Mouse (Mus musculus) heart, adult 9 months (tissue): ENCODE measurements around the gene Ctsw.
A peak's percentile ranks its signal among the peaks of the same experiment; 100 is the strongest.
"Not testable (repeated sequence)": the region's sequence is repeated elsewhere in the genome, so short reads cannot be mapped to it uniquely, and the experiment has no call there.

Experiments used
- DNase-seq, 2 experiments: peaks; one replicate each; pipeline ENCODE4 v3.0.0; 2022; ENCODE audit warnings: low spot score in 2 of 2

Gene Ctsw

GRCm38 (mm10) chr19:5468374-5468773 is at the start of gene Ctsw:
TSS of gene Ctsw (minus strand) at chr19:5468507.
- no peak for DNase-seq

- DNase-seq, result no peak
Observed at GRCm38 (mm10) chr19:5516906-5517505, 48.7 kb upstream of the Ctsw start.

GRCm38 (mm10) chr19:5515840-5516777 is 47.8 kb upstream of the Ctsw start:
- no peak for DNase-seq

- no peak for DNase-seq
Observed at GRCm38 (mm10) chr19:5513005-5513349, 44.7 kb upstream of the Ctsw start.

GRCm38 (mm10) chr19:5512091-5513004 is 44.0 kb upstream of the Ctsw start:
- DNase-seq, result no peak

GRCm38 (mm10) chr19:5511074-5511632 is 42.8 kb upstream of the Ctsw start:
- peak in 1 of 2 experiments; percentile 15 for DNase-seq

GRCm38 (mm10) chr19:5510031-5511026 is 42.0 kb upstream of the Ctsw start, which contains the start of gene Snx32:
TSS of gene Snx32 (minus strand) at chr19:5510538.
- peak; percentile 99 for DNase-seq

- no peak for DNase-seq
Observed at GRCm38 (mm10) chr19:5503687-5504086, 35.4 kb upstream of the Ctsw start, which contains the start of gene 1700020D05Rik. TSS of gene 1700020D05Rik (minus strand) at chr19:5503787.

GRCm38 (mm10) chr19:5500330-5500875 is 32.1 kb upstream of the Ctsw start:
- DNase-seq, result no peak

GRCm38 (mm10) chr19:5496052-5496370 is 27.7 kb upstream of the Ctsw start:
- DNase-seq, result no peak

- DNase-seq, result no peak
Observed at GRCm38 (mm10) chr19:5495353-5496051, 27.2 kb upstream of the Ctsw start.

GRCm38 (mm10) chr19:5494314-5494713 is 26.0 kb upstream of the Ctsw start:
- no peak for DNase-seq

GRCm38 (mm10) chr19:5493301-5493721 is 25.0 kb upstream of the Ctsw start:
- DNase-seq, result not testable (repeated sequence)

- DNase-seq, result no peak
Observed at GRCm38 (mm10) chr19:5492641-5493040, 24.3 kb upstream of the Ctsw start.

GRCm38 (mm10) chr19:5490898-5491708 is 22.8 kb upstream of the Ctsw start:
- peak; percentile 92 to 93 for DNase-seq

- peak; percentile 96 to 97 for DNase-seq
Observed at GRCm38 (mm10) chr19:5490313-5490897, 22.1 kb upstream of the Ctsw start, which contains the start of gene Cfl1. TSS of gene Cfl1 (plus strand) at chr19:5490455.

- DNase-seq, result not testable (repeated sequence)
Observed at GRCm38 (mm10) chr19:5489721-5490120, 21.4 kb upstream of the Ctsw start.
